Mouse (Mus musculus) bone marrow macrophage, adult 2 months (primary cell): Measurements from ENCODE around the gene Myh10. TPM values are rescaled to one million over a fixed set of nuclear protein-coding genes. Genes with fewer than 3 reads are reported as not detected.

ENCODE experiments used
- H3K27ac ChIP-seq: 2 replicates; pipeline ENCODE4 v1.5.1; 2012; ENCODE audit warnings: low read depth, low read length; ENCODE audit not compliant: insufficient read depth
- H3K4me1 ChIP-seq: 2 replicates; pipeline ENCODE4 v1.6.1; 2012; ENCODE audit warnings: low read length; ENCODE audit not compliant: control insufficient read depth, insufficient read depth
- H3K4me3 ChIP-seq: 2 replicates; pipeline ENCODE4 v1.5.1; 2012; ENCODE audit warnings: mild to moderate bottlenecking, low read length, moderate library complexity; ENCODE audit not compliant: insufficient read depth
- CTCF ChIP-seq: IDR thresholded peaks from 2 replicates; pipeline ENCODE4 v1.5.1; 2012; ENCODE audit warnings: low read depth, mild to moderate bottlenecking, low read length, moderate library complexity
- POLR2A ChIP-seq: IDR thresholded peaks from 2 replicates; pipeline ENCODE4 v1.6.1; 2012; ENCODE audit warnings: mild to moderate bottlenecking, low read depth, low read length, borderline replicate concordance
- polyA plus RNA-seq: library from polyadenylated mRNA; stranded (reverse); fragments of >200 nt; gene quantifications from 2 replicates; pipeline ENCODE4 v1.2.4, GENCODE M21; 2012; ENCODE audit not compliant: missing spikeins, insufficient read depth, insufficient read length

The Myh10 gene
- polyA plus RNA-seq, 1 experiment, result 0.75 TPM

GRCm38 (mm10) chr11:68764622-68765021, 73.3 kb downstream of the Myh10 start:
- no peaks in the 10 kb centered on the region for H3K4me1 ChIP-seq
- no peak overlapping the region for H3K27ac ChIP-seq
- no peak for TF ChIP-seq CTCF
- no peak for TF ChIP-seq POLR2A

GRCm38 (mm10) chr11:68767762-68768542, 76.6 kb downstream of the Myh10 start:
- TF ChIP-seq POLR2A, result no peak
- TF ChIP-seq CTCF, result no peak
- Histone ChIP-seq H3K27ac (no peak overlapping the region), H3K4me3 (no peak overlapping the region), H3K4me1 (peaks cover 4% of the 10 kb centered on the region)

More at GRCm38 (mm10) chr11:68764622-68765021, 73.3 kb downstream of the Myh10 start:
- no peak overlapping the region for H3K4me3 ChIP-seq

GRCm38 (mm10) chr11:68769770-68770510, 78.6 kb downstream of the Myh10 start:
- Histone ChIP-seq H3K27ac (no peak overlapping the region), H3K4me1 (peaks cover 4% of the 10 kb centered on the region), H3K4me3 (no peak overlapping the region)
- TF ChIP-seq CTCF, result no peak
- TF ChIP-seq POLR2A, result no peak

- no peak overlapping the region for H3K4me3 ChIP-seq
- no peaks in the 10 kb centered on the region for H3K4me1 ChIP-seq
- H3K27ac ChIP-seq, result no peak overlapping the region
- no peak for TF ChIP-seq POLR2A
- TF ChIP-seq CTCF, result no peak
Measured at GRCm38 (mm10) chr11:68776147-68776655, 84.8 kb downstream of the Myh10 start.

- Histone ChIP-seq H3K27ac (no peak overlapping the region), H3K4me3 (no peak overlapping the region)
- no peak for TF ChIP-seq CTCF
- no peak for TF ChIP-seq POLR2A
Measured at GRCm38 (mm10) chr11:68777933-68778332, 86.6 kb downstream of the Myh10 start.

GRCm38 (mm10) chr11:68778855-68779254, 87.5 kb downstream of the Myh10 start:
- TF ChIP-seq CTCF, result no peak
- no peak for TF ChIP-seq POLR2A
- H3K4me1 ChIP-seq, result peaks cover 10% of the 10 kb centered on the region
- no peak overlapping the region for H3K4me3 ChIP-seq
- H3K27ac ChIP-seq, result no peak overlapping the region

More at GRCm38 (mm10) chr11:68777933-68778332, 86.6 kb downstream of the Myh10 start:
- H3K4me1 ChIP-seq, result peaks cover 10% of the 10 kb centered on the region

GRCm38 (mm10) chr11:68779735-68780465, 88.5 kb downstream of the Myh10 start:
- TF ChIP-seq CTCF, result no peak
- no peak for TF ChIP-seq POLR2A
- no peak overlapping the region for H3K4me3 ChIP-seq
- peaks cover 10% of the 10 kb centered on the region for H3K4me1 ChIP-seq
- H3K27ac ChIP-seq, result no peak overlapping the region

GRCm38 (mm10) chr11:68780466-68781114, 89.2 kb downstream of the Myh10 start:
- Histone ChIP-seq H3K27ac (no peak overlapping the region), H3K4me1 (peaks cover 10% of the 10 kb centered on the region)
- TF ChIP-seq CTCF (no peak), POLR2A (no peak)

GRCm38 (mm10) chr11:68782336-68782735, 91.0 kb downstream of the Myh10 start:
- Histone ChIP-seq H3K27ac (no peak overlapping the region), H3K4me3 (no peak overlapping the region), H3K4me1 (peaks cover 10% of the 10 kb centered on the region)
- TF ChIP-seq POLR2A (no peak), CTCF (no peak)

More at GRCm38 (mm10) chr11:68780466-68781114, 89.2 kb downstream of the Myh10 start:
- H3K4me3 ChIP-seq, result no peak overlapping the region
